In the genomic region with DNA sequence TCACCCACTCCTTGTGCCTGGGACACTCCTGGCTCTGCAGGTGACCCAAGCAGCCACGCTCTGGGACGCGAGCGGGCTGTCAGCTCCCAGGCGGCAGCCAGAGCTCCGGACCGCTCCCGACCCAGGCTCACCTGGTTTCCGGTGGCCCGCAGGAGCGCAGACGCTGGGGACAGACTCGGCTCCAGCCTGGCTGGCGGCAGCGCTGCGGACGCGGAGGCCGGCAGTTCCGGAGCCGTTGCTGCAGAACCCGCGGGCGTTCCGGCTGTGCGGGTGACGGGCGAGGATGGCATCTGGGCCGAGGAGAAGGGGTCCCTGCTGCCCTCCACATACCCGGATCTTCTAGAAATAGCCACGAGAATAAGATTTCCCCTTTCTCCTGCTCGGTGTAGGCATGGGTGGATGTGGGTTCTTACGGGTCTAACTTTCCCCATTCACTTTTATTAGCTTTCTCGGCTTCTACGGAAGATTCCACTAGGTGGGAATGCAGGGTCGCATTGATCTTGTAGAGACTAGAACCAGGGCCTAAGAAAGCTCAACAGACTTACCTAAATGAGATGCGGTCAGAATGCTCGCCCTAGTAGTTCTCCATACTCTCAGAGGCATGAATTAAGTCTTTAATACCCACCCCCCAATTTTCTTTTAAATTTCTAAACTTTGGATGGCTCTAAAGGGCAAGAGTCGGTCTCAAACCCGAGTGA, we compare ENCODE assay signal across 8 mouse cellular contexts. TPM values are rescaled to one million over a fixed set of nuclear protein-coding genes. Genes with fewer than 3 reads are reported as not detected.
DNase-seq lines count a peak whose midpoint lies in the region; ATAC-seq and TF ChIP-seq lines count a peak whose summit lies in the region.

A gene (minus strand): TSS at position 648 of the 698 bp plus-strand sequence.

- H3K4me2 ChIP-seq in embryonic facial prominence, embryonic 15.5 days (replicated peaks), result peak within 1 kb of the TSS; percentile 63
- peak within 1 kb of the TSS; percentile 89 for H3K4me2 ChIP-seq in intestine, embryonic 15.5 days (replicated peaks)
- H3K4me2 ChIP-seq in lung, postnatal 0 days (replicated peaks; ENCODE audit: low read depth, low read length), result peak within 1 kb of the TSS; percentile 58

- 10% methylated on average over 40 of the region's 40 CpGs for WGBS in embryonic facial prominence, embryonic 15.5 days
- WGBS in intestine, embryonic 15.5 days, result 9% methylated on average over 40 of the region's 40 CpGs
- 11% methylated on average over 39 of the region's 40 CpGs for WGBS in lung, postnatal 0 days

- peak; percentile 48 to 60 for DNase-seq in left cerebral cortex, postnatal 25 days (ENCODE audit: low spot score in 2 of 2)
- DNase-seq in left cerebral cortex, adult 11 months (ENCODE audit: low spot score), result no peak
- peak; percentile 48 to 60 for DNase-seq in adrenal gland, postnatal 36 days
- peak; percentile 24 for DNase-seq in lung, postnatal 0 days (ENCODE audit: low spot score)
- peak; percentile 27 for DNase-seq in splenic B cell, adult 2 months (ENCODE audit: low read depth, low spot score)
- DNase-seq in Muller cell, postnatal 12 days (ENCODE audit: inconsistent ontology term), result no peak

- peak within 1 kb of the TSS; percentile 42 for H3K9ac ChIP-seq in embryonic facial prominence, embryonic 15.5 days
- peak within 1 kb of the TSS; percentile 59 for H3K9ac ChIP-seq in intestine, embryonic 15.5 days
- no peak within 1 kb of the TSS for H3K9ac ChIP-seq in lung, postnatal 0 days (replicated peaks; ENCODE audit: low read depth)

- peaks cover 8% of the 10 kb centered on the region for H3K27me3 ChIP-seq in embryonic facial prominence, embryonic 15.5 days
- H3K27me3 ChIP-seq in intestine, embryonic 15.5 days (replicated peaks), result no peaks in the 10 kb centered on the region
- no peaks in the 10 kb centered on the region for H3K27me3 ChIP-seq in lung, postnatal 0 days (replicated peaks; ENCODE audit: insufficient read depth, low read length)
- H3K27me3 ChIP-seq in splenic B cell, adult 2 months (ENCODE audit: control insufficient read depth, insufficient read depth, low read length, poor library complexity, severe bottlenecking), result 0 out of 2 replicates have a peak, but pooled peaks cover 2% of the 10 kb centered on the region

- peak within 1 kb of the TSS; percentile 98 for H3K4me3 ChIP-seq in embryonic facial prominence, embryonic 15.5 days (replicated peaks)
- peak within 1 kb of the TSS; percentile 100 for H3K4me3 ChIP-seq in intestine, embryonic 15.5 days (replicated peaks)
- H3K4me3 ChIP-seq in lung, postnatal 0 days (ENCODE audit: low read depth, low read length), result peak within 1 kb of the TSS; percentile 96

- H3K4me1 ChIP-seq in embryonic facial prominence, embryonic 15.5 days, result peaks cover 30% of the 10 kb centered on the region
- H3K4me1 ChIP-seq in intestine, embryonic 15.5 days (replicated peaks), result peaks cover 23% of the 10 kb centered on the region
- H3K4me1 ChIP-seq in lung, postnatal 0 days (ENCODE audit: insufficient read depth, low read depth, low read length), result peaks cover 10% of the 10 kb centered on the region

- H3K36me3 ChIP-seq in embryonic facial prominence, embryonic 15.5 days, result no peaks in the 10 kb centered on the region
- no peaks in the 10 kb centered on the region for H3K36me3 ChIP-seq in intestine, embryonic 15.5 days
- no peaks in the 10 kb centered on the region for H3K36me3 ChIP-seq in lung, postnatal 0 days (ENCODE audit: insufficient read depth, low read length)
- H3K36me3 ChIP-seq in splenic B cell, adult 2 months (ENCODE audit: control insufficient read depth, insufficient read depth, low read length, poor library complexity, severe bottlenecking), result no peaks in the 10 kb centered on the region

- no peak for ATAC-seq in embryonic facial prominence, embryonic 15.5 days (ENCODE audit: insufficient number of reproducible peaks, low FRiP score, low TSS enrichment, low read depth)
- no peak for ATAC-seq in intestine, embryonic 15.5 days
- no peak for ATAC-seq in lung, postnatal 0 days

- TF ChIP-seq EP300 in lung, postnatal 0 days (IDR thresholded peaks at IDR 0.05), result no peak

- TF ChIP-seq CTCF in lung, postnatal 0 days (IDR thresholded peaks at IDR 0.05), result no peak

- no peaks in the 10 kb centered on the region for H3K9me3 ChIP-seq in embryonic facial prominence, embryonic 15.5 days (replicated peaks)
- no peaks in the 10 kb centered on the region for H3K9me3 ChIP-seq in intestine, embryonic 15.5 days
- no peaks in the 10 kb centered on the region for H3K9me3 ChIP-seq in lung, postnatal 0 days (ENCODE audit: low read length)

- peak within 1 kb of the TSS; percentile 96 for H3K27ac ChIP-seq in embryonic facial prominence, embryonic 15.5 days (replicated peaks)
- H3K27ac ChIP-seq in intestine, embryonic 15.5 days, result peak within 1 kb of the TSS; percentile 91
- H3K27ac ChIP-seq in lung, postnatal 0 days (ENCODE audit: low read length), result peak within 1 kb of the TSS; percentile 96

- intact Hi-C loops in left cerebral cortex, postnatal 25 days (cut with DNase I), result loop anchor here (2.0 to 5.0 kb wide), 6 partner anchors 59 to 237 kb away; a partner anchor contains a TSS

RNA-seq across cellular contexts. Expression of the gene that starts here (rescaled TPM):
- 1 to 10 TPM; 6.6 to 8.0 TPM for total RNA-seq in left cerebral cortex, postnatal 25 days (2021)
- total RNA-seq in adrenal gland, postnatal 36 days (2021), result 1 to 10 TPM; 1.2 to 2.2 TPM
- 0.35 and 0.80 TPM in 2 replicates for polyA plus RNA-seq in embryonic facial prominence, embryonic 15.5 days (2015; fragmentation: Nextera tagmentation; extraction: Ambion mirVana)
- 0.11 and 0.20 TPM in 2 replicates for polyA plus RNA-seq in intestine, embryonic 15.5 days (2015; fragmentation: Nextera tagmentation; extraction: Ambion mirVana)
- polyA plus RNA-seq in lung, postnatal 0 days (2015; fragmentation: Nextera tagmentation; extraction: Ambion mirVana), result 0.60 and 0.68 TPM in 2 replicates

Comparison
In these comparisons a context has a peak if more than half of its experiments do, and no peak if none do; other contexts are left out.
1. DNase-seq: peak in left cerebral cortex, postnatal 25 days (2 of 2), adrenal gland, postnatal 36 days (2 of 2) and splenic B cell, adult 2 months (single experiment); none in left cerebral cortex, adult 11 months (single experiment) and Muller cell, postnatal 12 days (single experiment).
2. Peak in DNase-seq, H3K4me3 ChIP-seq, H3K27ac ChIP-seq and H3K4me2 ChIP-seq in lung, postnatal 0 days; RNA of the gene not detected or under 1 TPM.
3. Peak in every context shown above with its lines, with median percentiles within 50 percentile points of each other: H3K27ac ChIP-seq, H3K4me2 ChIP-seq and H3K4me3 ChIP-seq.